Mouse (Mus musculus) hematopoietic stem cell, adult 5-6 weeks (primary cell): ENCODE results near the gene Agtrap. TPM values are rescaled to one million over a fixed set of nuclear protein-coding genes. Genes with fewer than 3 reads are reported as not detected.

Source experiments
- ATAC-seq, 2 experiments: fragments of 125-278 bp in 1 of 2; replicated peaks in 1 of 2; 2 replicates each; pipeline ENCODE4 v1.8.0; 2016 to 2017; ENCODE audit warnings: inconsistent platforms in 2 of 2, mild to moderate bottlenecking in 2 of 2, moderate number of reproducible peaks in 2 of 2, low read depth in 1 of 2, moderate TSS enrichment in 1 of 2; ENCODE audit not compliant: low FRiP score in 2 of 2, poor library complexity in 2 of 2, severe bottlenecking in 2 of 2, insufficient read depth in 1 of 2, low TSS enrichment in 1 of 2
- total RNA-seq: library from RNA; stranded (forward); fragments of 172-1452, 232-1000 nt; gene quantifications from 2 replicates; pipeline ENCODE4 v1.2.3, GENCODE M21; 2017

The Agtrap gene
- total RNA-seq, 1 experiment from 2014 or later: 42.2 TPM

GRCm38 (mm10) chr4:148040933-148041610 lies 46.8 kb downstream of the Agtrap start:
- peak; percentile 12; a peak in 2 of 4 replicates for ATAC-seq

GRCm38 (mm10) chr4:148040029-148040830 lies 47.6 kb downstream of the Agtrap start:
- ATAC-seq: no peak

- ATAC-seq: no peak
These were observed 48.4 kb downstream of the Agtrap start for GRCm38 (mm10) chr4:148039254-148040028.

GRCm38 (mm10) chr4:148038600-148039253 lies 49.1 kb downstream of the Agtrap start, which contains the start of the genes Clcn6 and Mthfr:
TSS of gene Clcn6 (minus strand) at chr4:148038821.
TSS of gene Mthfr (plus strand) at chr4:148039077.
- peak; percentile 87 to 89 for ATAC-seq

GRCm38 (mm10) chr4:148038079-148038599 lies 49.7 kb downstream of the Agtrap start:
- no peak for ATAC-seq

- no peak for ATAC-seq
These were observed 52.4 kb downstream of the Agtrap start for GRCm38 (mm10) chr4:148035440-148035839.

- ATAC-seq: peak; percentile 19 to 24; a peak in 2 of 4 replicates
These were observed 53.9 kb downstream of the Agtrap start for GRCm38 (mm10) chr4:148033858-148034410.

- no peak for ATAC-seq
These were observed 57.3 kb downstream of the Agtrap start for GRCm38 (mm10) chr4:148030506-148030905.

GRCm38 (mm10) chr4:148029297-148029696 lies 58.5 kb downstream of the Agtrap start:
- ATAC-seq: no peak

Other genes with a start within 250 kb of the Agtrap start
- gene Zfp933, start 239.7 kb downstream of the Agtrap start, total RNA-seq: 12.8 and 16.1 TPM in 2 replicates
- 29.5 and 39.4 TPM in 2 replicates for gene Miip, start 219.2 kb downstream of the Agtrap start, total RNA-seq
- gene Fv1, start 219.1 kb downstream of the Agtrap start, total RNA-seq: 18.2 and 19.9 TPM in 2 replicates
- gene Mfn2, start 183.3 kb downstream of the Agtrap start, total RNA-seq: 27.5 and 29.5 TPM in 2 replicates
- 10.5 and 11.4 TPM in 2 replicates for gene Plod1, start 151.3 kb downstream of the Agtrap start, total RNA-seq
- 25.0 and 31.0 TPM in 2 replicates for gene 2510039O18Rik, start 147.1 kb downstream of the Agtrap start, total RNA-seq
- gene Nppb, start 102.2 kb downstream of the Agtrap start, total RNA-seq: not detected in 2 replicates
- not detected in 2 replicates for gene Nppa, start 87.3 kb downstream of the Agtrap start, total RNA-seq
- 4.3 TPM in 2 replicates for gene Clcn6, start 49.2 kb downstream of the Agtrap start, total RNA-seq
- 4.1 and 11.3 TPM in 2 replicates for gene Mthfr, start 49.0 kb downstream of the Agtrap start, total RNA-seq
- gene Mad2l2, start 42.4 kb upstream of the Agtrap start, total RNA-seq: 4.1 and 10.3 TPM in 2 replicates
- not detected in 2 replicates for gene Draxin, start 42.7 kb upstream of the Agtrap start, total RNA-seq
- 6.2 and 13.1 TPM in 2 replicates for gene Fbxo6, start 64.1 kb upstream of the Agtrap start, total RNA-seq
- gene Fbxo44, start 72.5 kb upstream of the Agtrap start, total RNA-seq: 3.9 and 4.1 TPM in 2 replicates
- gene Fbxo2, start 72.6 kb upstream of the Agtrap start, total RNA-seq: not detected in 2 replicates
- gene Disp3, start 199.9 kb upstream of the Agtrap start, total RNA-seq: not detected in 2 replicates